Mouse (Mus musculus) liver, postnatal 0 days (tissue): ENCODE measurements around the gene Mast3.

ENCODE experiments used
- CTCF ChIP-seq: sonication (generic); IDR thresholded peaks from 2 replicates; pipeline ENCODE4 v1.5.1; 2016; ENCODE audit warnings: antibody characterized with exemption, low read depth
- EP300 ChIP-seq: IDR thresholded peaks from 2 replicates; pipeline ENCODE4 v1.6.1; 2016; ENCODE audit warnings: antibody characterized with exemption, low read depth, mild to moderate bottlenecking

DNA sequence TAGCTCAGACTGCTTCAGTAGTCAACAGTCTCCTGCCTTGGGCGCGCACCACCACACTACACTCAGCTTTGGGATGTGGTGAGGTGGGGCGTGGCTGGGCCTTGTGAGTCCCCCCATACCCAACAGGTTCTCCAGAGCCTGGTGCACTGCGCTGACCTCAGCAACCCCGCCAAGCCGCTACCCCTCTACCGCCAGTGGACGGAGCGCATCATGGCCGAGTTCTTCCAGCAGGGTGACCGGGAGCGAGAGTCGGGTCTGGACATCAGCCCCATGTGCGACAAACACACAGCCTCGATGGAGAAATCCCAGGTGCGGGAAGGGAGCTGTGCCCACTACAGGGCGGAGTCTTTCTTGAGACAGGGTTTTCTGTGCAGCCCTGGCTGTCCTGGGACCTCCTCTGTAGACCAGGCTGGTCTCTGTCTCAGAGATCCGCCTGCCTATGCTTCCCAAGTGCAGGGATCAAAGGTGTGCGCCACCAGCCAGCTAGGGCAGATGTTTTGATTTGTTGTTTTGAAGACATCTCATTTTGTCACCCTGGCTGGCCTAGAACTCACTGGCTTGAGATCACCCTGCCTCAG, 55.7 kb downstream of the Mast3 start:
- TF ChIP-seq EP300, result no peak
- no peak for TF ChIP-seq CTCF
